Mouse (Mus musculus) lung, embryonic 16.5 days (tissue): Measurements from ENCODE around the gene Chrna9. TPM values are rescaled to one million over a fixed set of nuclear protein-coding genes. Genes with fewer than 3 reads are reported as not detected.

Experiments used
- ATAC-seq: fragments of 200-750 bp; cut with Nextera tagmentation; 2 replicates; pipeline ENCODE4 v1.8.0; 2017; ENCODE audit warnings: low read depth, mild to moderate bottlenecking, moderate library complexity
- H3K27ac ChIP-seq: fragments of 300-500 bp; sonication (generic); 2 replicates; pipeline ENCODE4 v1.5.1; 2014; ENCODE audit warnings: mild to moderate bottlenecking, control low read depth, low read length
- H3K27me3 ChIP-seq: fragments of 300-500 bp; sonication (generic); 2 replicates; pipeline ENCODE4 v1.6.1; 2014; ENCODE audit warnings: low read depth, low read length, mixed read lengths; ENCODE audit not compliant: control insufficient read depth, insufficient read depth
- H3K36me3 ChIP-seq: fragments of 300-500 bp; sonication (generic); 2 replicates; pipeline ENCODE4 v1.6.1; 2014; ENCODE audit warnings: low read length; ENCODE audit not compliant: control insufficient read depth, insufficient read depth
- H3K4me1 ChIP-seq: fragments of 300-500 bp; sonication (generic); replicated peaks from 2 replicates; pipeline ENCODE4 v1.6.1; 2014; ENCODE audit warnings: low read length, mixed read lengths; ENCODE audit not compliant: control insufficient read depth, insufficient read depth
- H3K4me2 ChIP-seq: fragments of 300-500 bp; sonication (generic); 2 replicates; pipeline ENCODE4 v1.6.1; 2014; ENCODE audit warnings: low read depth, low read length, control low read depth
- H3K4me3 ChIP-seq: fragments of 300-500 bp; sonication (generic); 2 replicates; pipeline ENCODE4 v1.5.1; 2014; ENCODE audit warnings: mild to moderate bottlenecking, low read length, control low read depth
- H3K9ac ChIP-seq: fragments of 300-500 bp; sonication (generic); 2 replicates; pipeline ENCODE4 v1.6.1; 2014; ENCODE audit warnings: low read length, control low read depth
- H3K9me3 ChIP-seq: fragments of 300-500 bp; sonication (generic); 2 replicates; pipeline ENCODE4 v1.6.1; 2016; ENCODE audit warnings: low read length; ENCODE audit not compliant: control insufficient read depth
- WGBS: fragments of 180-500 bp; shearing (Covaris S2); extraction: QIAGEN DNeasy Blood & Tissue Kit; methylation state at CpG from one replicate; pipeline ENCODE4 v1.1.7; 2014; 5-methylcytosine and 5-hydroxymethylcytosine counted together
- polyA plus RNA-seq: library from polyadenylated mRNA; unstranded; fragments of >200 nt; fragmentation: Nextera tagmentation; extraction: Ambion mirVana; gene quantifications from 2 replicates; pipeline ENCODE4 v1.2.1, GENCODE M21; 2015

The Chrna9 gene
- polyA plus RNA-seq, 1 experiment from 2014 or later = 0.75 TPM

GRCm38 (mm10) chr5:65929162-65929561 lies 5.6 kb upstream of the Chrna9 start:
- ATAC-seq = peak; percentile 15; the same call in 1 of the 2 replicates
- H3K4me3 ChIP-seq = no peak overlapping the region
- H3K27ac ChIP-seq = no peak overlapping the region
- H3K27me3 ChIP-seq = no peaks in the 10 kb centered on the region
- no peak overlapping the region for H3K9ac ChIP-seq
- 55% methylated on average over 7 of the region's 7 CpGs for WGBS
- no peak overlapping the region for H3K4me2 ChIP-seq
- no peaks in the 10 kb centered on the region for H3K36me3 ChIP-seq
- no peaks in the 10 kb centered on the region for H3K4me1 ChIP-seq
- no peaks in the 10 kb centered on the region for H3K9me3 ChIP-seq

GRCm38 (mm10) chr5:65930171-65930570 lies 4.5 kb upstream of the Chrna9 start:
- no peak overlapping the region for H3K9ac ChIP-seq
- no peaks in the 10 kb centered on the region for H3K27me3 ChIP-seq
- no peaks in the 10 kb centered on the region for H3K36me3 ChIP-seq
- no peak overlapping the region for H3K27ac ChIP-seq
- 56% methylated on average over 4 of the region's 4 CpGs for WGBS
- H3K4me1 ChIP-seq = no peaks in the 10 kb centered on the region
- no peak overlapping the region for H3K4me3 ChIP-seq
- H3K4me2 ChIP-seq = no peak overlapping the region
- H3K9me3 ChIP-seq = no peaks in the 10 kb centered on the region
- ATAC-seq = no peak

GRCm38 (mm10) chr5:65933258-65933657 lies 1.5 kb upstream of the Chrna9 start:
- Histone ChIP-seq H3K9me3 (no peaks in the 10 kb centered on the region), H3K4me2 (no peak overlapping the region), H3K27ac (no peak overlapping the region), H3K36me3 (no peaks in the 10 kb centered on the region), H3K27me3 (no peaks in the 10 kb centered on the region), H3K4me3 (no peak overlapping the region), H3K9ac (no peak overlapping the region), H3K4me1 (no peaks in the 10 kb centered on the region)
- 81% methylated on average over 4 of the region's 4 CpGs for WGBS
- ATAC-seq = no peak

GRCm38 (mm10) chr5:65933764-65934163 lies 957 bp upstream of the Chrna9 start:
- H3K27ac ChIP-seq = no peak overlapping the region
- H3K4me3 ChIP-seq = no peak overlapping the region
- H3K36me3 ChIP-seq = no peaks in the 10 kb centered on the region
- no peak overlapping the region for H3K9ac ChIP-seq
- H3K27me3 ChIP-seq = no peaks in the 10 kb centered on the region
- H3K4me2 ChIP-seq = no peak overlapping the region
- 82% methylated on average over 2 of the region's 2 CpGs for WGBS
- no peak for ATAC-seq
- no peaks in the 10 kb centered on the region for H3K4me1 ChIP-seq
- H3K9me3 ChIP-seq = no peaks in the 10 kb centered on the region

GRCm38 (mm10) chr5:65937011-65937726 lies 2.4 kb downstream of the Chrna9 start:
- H3K27ac ChIP-seq = no peak overlapping the region
- H3K4me3 ChIP-seq = no peak overlapping the region
- no peak overlapping the region for H3K9ac ChIP-seq
- H3K9me3 ChIP-seq = no peaks in the 10 kb centered on the region
- H3K27me3 ChIP-seq = no peaks in the 10 kb centered on the region
- no peak for ATAC-seq
- H3K36me3 ChIP-seq = no peaks in the 10 kb centered on the region
- H3K4me1 ChIP-seq = no peaks in the 10 kb centered on the region
- WGBS = 58% methylated on average over 11 of the region's 11 CpGs
- H3K4me2 ChIP-seq = no peak overlapping the region

- Histone ChIP-seq H3K9me3 (no peaks in the 10 kb centered on the region), H3K4me1 (no peaks in the 10 kb centered on the region), H3K36me3 (no peaks in the 10 kb centered on the region), H3K27me3 (no peaks in the 10 kb centered on the region), H3K4me3 (no peak overlapping the region), H3K27ac (no peak overlapping the region), H3K4me2 (no peak overlapping the region), H3K9ac (no peak overlapping the region)
- 45% methylated on average over 9 of the region's 9 CpGs for WGBS
- ATAC-seq = peak; percentile 84
Measured at GRCm38 (mm10) chr5:65937998-65938715, 3.4 kb downstream of the Chrna9 start.

- Histone ChIP-seq H3K4me3 (no peak overlapping the region), H3K36me3 (no peaks in the 10 kb centered on the region), H3K4me2 (no peak overlapping the region), H3K27ac (no peak overlapping the region), H3K4me1 (no peaks in the 10 kb centered on the region), H3K9me3 (no peaks in the 10 kb centered on the region), H3K9ac (no peak overlapping the region), H3K27me3 (no peaks in the 10 kb centered on the region)
- no peak for ATAC-seq
- WGBS = 54% methylated on average over 4 of the region's 4 CpGs
Measured at GRCm38 (mm10) chr5:65941145-65941544, 6.4 kb downstream of the Chrna9 start.

- Histone ChIP-seq H3K27me3 (no peaks in the 10 kb centered on the region), H3K9ac (no peak overlapping the region), H3K4me1 (peaks cover 2% of the 10 kb centered on the region; the same call in 1 of the 2 replicates), H3K27ac (no peak overlapping the region), H3K9me3 (no peaks in the 10 kb centered on the region), H3K4me3 (no peak overlapping the region), H3K36me3 (no peaks in the 10 kb centered on the region), H3K4me2 (no peak overlapping the region)
- no peak for ATAC-seq
- WGBS = 74% methylated on average over 3 of the region's 3 CpGs
Measured at GRCm38 (mm10) chr5:65949822-65950221, 15.1 kb downstream of the Chrna9 start.

- H3K9ac ChIP-seq = no peak overlapping the region
- no peak overlapping the region for H3K4me2 ChIP-seq
- no peaks in the 10 kb centered on the region for H3K9me3 ChIP-seq
- ATAC-seq = no peak
- H3K27me3 ChIP-seq = no peaks in the 10 kb centered on the region
- H3K36me3 ChIP-seq = no peaks in the 10 kb centered on the region
- no peak overlapping the region for H3K27ac ChIP-seq
- no peak overlapping the region for H3K4me3 ChIP-seq
- H3K4me1 ChIP-seq = peaks cover 5% of the 10 kb centered on the region; the same call in 1 of the 2 replicates
- WGBS = 40% methylated on average over 6 of the region's 6 CpGs
Measured at GRCm38 (mm10) chr5:65950236-65950635, 15.5 kb downstream of the Chrna9 start.
